Mouse (Mus musculus) megakaryocyte progenitor cell, adult 5-6 weeks (primary cell): ENCODE data around the gene Ubqln4. TPM values are rescaled to one million over a fixed set of nuclear protein-coding genes. Genes with fewer than 3 reads are reported as not detected.

Source experiments
- ATAC-seq: replicated peaks from 2 replicates; pipeline ENCODE4 v1.8.0; 2016; ENCODE audit warnings: mild to moderate bottlenecking, moderate TSS enrichment, inconsistent platforms; ENCODE audit not compliant: poor library complexity
- total RNA-seq, 2 experiments: library from RNA; stranded (forward) in 1 of 2; stranded (reverse) in 1 of 2; fragments of 157-497, 149-512 nt in 1 of 2; fragments of 200-1000 nt in 1 of 2; gene quantifications; 2 replicates each; pipeline versions ENCODE4 v1.2.3 to v1.2.4; 2015 to 2017

Ubqln4 gene
- total RNA-seq, 2 experiments from 2014 or later = 40.6 to 49.7 TPM

- ATAC-seq = no peak
Measured at GRCm38 (mm10) chr3:88525021-88525420, 28.5 kb upstream of the Ubqln4 start.

- peak; percentile 91 for ATAC-seq
Measured at GRCm38 (mm10) chr3:88526157-88527131, 27.1 kb upstream of the Ubqln4 start.

- no peak for ATAC-seq
Measured at GRCm38 (mm10) chr3:88527565-88527964, 26.0 kb upstream of the Ubqln4 start.

GRCm38 (mm10) chr3:88528646-88529045 is 24.9 kb upstream of the Ubqln4 start:
- no peak for ATAC-seq

GRCm38 (mm10) chr3:88529204-88530000 is 24.2 kb upstream of the Ubqln4 start:
- ATAC-seq = no peak

GRCm38 (mm10) chr3:88530082-88530864 is 23.3 kb upstream of the Ubqln4 start:
- ATAC-seq = no peak

GRCm38 (mm10) chr3:88531348-88532298 is 21.9 kb upstream of the Ubqln4 start:
- ATAC-seq = peak; percentile 63

GRCm38 (mm10) chr3:88532299-88532674 is 21.3 kb upstream of the Ubqln4 start, which contains the start of gene Mex3a:
Mex3a (plus strand) TSS chr3:88532395.
- no peak for ATAC-seq

- no peak for ATAC-seq
Measured at GRCm38 (mm10) chr3:88532689-88533511, 20.7 kb upstream of the Ubqln4 start.

GRCm38 (mm10) chr3:88533706-88534105 is 19.9 kb upstream of the Ubqln4 start:
- no peak for ATAC-seq

GRCm38 (mm10) chr3:88535005-88535404 is 18.6 kb upstream of the Ubqln4 start:
- no peak for ATAC-seq

GRCm38 (mm10) chr3:88535527-88535926 is 18.0 kb upstream of the Ubqln4 start:
- ATAC-seq = no peak

- ATAC-seq = peak; percentile 72
Measured at GRCm38 (mm10) chr3:88536103-88536930, 17.2 kb upstream of the Ubqln4 start.

GRCm38 (mm10) chr3:88537146-88537545 is 16.4 kb upstream of the Ubqln4 start:
- ATAC-seq = no peak

GRCm38 (mm10) chr3:88538271-88539145 is 15.1 kb upstream of the Ubqln4 start:
- no peak for ATAC-seq

GRCm38 (mm10) chr3:88539397-88539796 is 14.2 kb upstream of the Ubqln4 start:
- ATAC-seq = no peak

- no peak for ATAC-seq
Measured at GRCm38 (mm10) chr3:88540085-88540484, 13.5 kb upstream of the Ubqln4 start.
